Mouse (Mus musculus): ENCODE data around the gene Napsa. TPM values are rescaled to one million over a fixed set of nuclear protein-coding genes. Genes with fewer than 3 reads are reported as not detected.

Napsa gene
- 1.1 and 1.7 TPM in 2 replicates for polyA plus RNA-seq (2015; fragmentation: Nextera tagmentation; extraction: Ambion mirVana)

- Histone ChIP-seq H3K36me3 (no peaks in the 10 kb centered on the region), H3K27ac (no peak within 1 kb of the TSS), H3K9me3 (no peaks in the 10 kb centered on the region), H3K9ac (no peak within 1 kb of the TSS), H3K4me1 (replicated peaks) (no peaks in the 10 kb centered on the region), H3K4me2 (no peak within 1 kb of the TSS), H3K4me3 (no peak within 1 kb of the TSS), H3K27me3 (0 out of 2 replicates have a peak, but pooled peaks cover 11% of the 10 kb centered on the region)
- 28% methylated on average over 7 of the region's 7 CpGs for WGBS
- no peak for ATAC-seq (ENCODE audit: low FRiP score)
These were observed at the start of gene Napsa for GRCm38 (mm10) chr7:44572213-44572701. TSS of gene Napsa (plus strand) at chr7:44572380.

- H3K27me3 ChIP-seq, result peaks cover 73% of the 10 kb centered on the region
- no peak overlapping the region for H3K4me2 ChIP-seq
- H3K27ac ChIP-seq, result no peak overlapping the region
- no peaks in the 10 kb centered on the region for H3K9me3 ChIP-seq
- no peak for ATAC-seq (ENCODE audit: low FRiP score)
- peaks cover 19% of the 10 kb centered on the region for H3K4me1 ChIP-seq (replicated peaks)
- H3K9ac ChIP-seq, result no peak overlapping the region
- no peaks in the 10 kb centered on the region for H3K36me3 ChIP-seq
- 89% methylated on average over 2 of the region's 2 CpGs for WGBS
- no peak overlapping the region for H3K4me3 ChIP-seq
These were observed 49.1 kb upstream of the Napsa start for GRCm38 (mm10) chr7:44523056-44523455.

GRCm38 (mm10) chr7:44524502-44524901 is 47.7 kb upstream of the Napsa start, which contains the start of gene Mybpc2:
TSS of gene Mybpc2 (minus strand) at chr7:44524656.
- Histone ChIP-seq H3K4me1 (replicated peaks) (peaks cover 21% of the 10 kb centered on the region), H3K4me3 (no peak within 1 kb of the TSS), H3K27ac (no peak within 1 kb of the TSS), H3K36me3 (no peaks in the 10 kb centered on the region), H3K9me3 (no peaks in the 10 kb centered on the region), H3K27me3 (peaks cover 87% of the 10 kb centered on the region), H3K4me2 (peak within 1 kb of the TSS; percentile 31), H3K9ac (peak within 1 kb of the TSS; percentile 35; the same call in 1 of the 2 replicates)
- ATAC-seq (ENCODE audit: low FRiP score), result no peak
- 34% methylated on average over 12 of the region's 12 CpGs for WGBS

GRCm38 (mm10) chr7:44525126-44525832 is 46.9 kb upstream of the Napsa start:
- H3K27me3 ChIP-seq, result peaks cover 95% of the 10 kb centered on the region
- no peak overlapping the region for H3K4me3 ChIP-seq
- H3K27ac ChIP-seq, result no peak overlapping the region
- peaks cover 21% of the 10 kb centered on the region for H3K4me1 ChIP-seq (replicated peaks)
- ATAC-seq (ENCODE audit: low FRiP score), result no peak
- H3K4me2 ChIP-seq, result peak overlapping the region; percentile 31
- peak overlapping the region; percentile 35; the same call in 1 of the 2 replicates for H3K9ac ChIP-seq
- WGBS, result 13% methylated on average over 22 of the region's 22 CpGs
- no peaks in the 10 kb centered on the region for H3K36me3 ChIP-seq
- no peaks in the 10 kb centered on the region for H3K9me3 ChIP-seq

- Histone ChIP-seq H3K4me2 (no peak overlapping the region), H3K4me3 (no peak overlapping the region), H3K27ac (no peak overlapping the region), H3K9ac (no peak overlapping the region), H3K4me1 (replicated peaks) (peaks cover 19% of the 10 kb centered on the region), H3K36me3 (no peaks in the 10 kb centered on the region), H3K27me3 (peaks cover 84% of the 10 kb centered on the region), H3K9me3 (no peaks in the 10 kb centered on the region)
- ATAC-seq (ENCODE audit: low FRiP score), result no peak
- WGBS, result 90% methylated on average over 14 of the region's 14 CpGs
These were observed 45.6 kb upstream of the Napsa start for GRCm38 (mm10) chr7:44526414-44527154.

GRCm38 (mm10) chr7:44527483-44528398 is 44.4 kb upstream of the Napsa start:
- Histone ChIP-seq H3K27ac (no peak overlapping the region), H3K27me3 (peaks cover 73% of the 10 kb centered on the region), H3K9ac (peak overlapping the region; percentile 70), H3K4me2 (peak overlapping the region; percentile 72), H3K4me3 (peak overlapping the region; percentile 38), H3K4me1 (replicated peaks) (peaks cover 16% of the 10 kb centered on the region), H3K36me3 (no peaks in the 10 kb centered on the region; the same call in 1 of the 2 replicates), H3K9me3 (no peaks in the 10 kb centered on the region)
- ATAC-seq (ENCODE audit: low FRiP score), result peak; percentile 30; the same call in 1 of the 2 replicates
- 6% methylated on average over 40 of the region's 40 CpGs for WGBS

- peaks cover 15% of the 10 kb centered on the region for H3K4me1 ChIP-seq (replicated peaks)
- H3K9ac ChIP-seq, result no peak overlapping the region
- WGBS, result 60% methylated on average over 5 of the region's 5 CpGs
- H3K4me3 ChIP-seq, result no peak overlapping the region
- H3K27ac ChIP-seq, result no peak overlapping the region
- H3K36me3 ChIP-seq, result peaks cover 14% of the 10 kb centered on the region
- H3K4me2 ChIP-seq, result no peak overlapping the region
- H3K9me3 ChIP-seq, result no peaks in the 10 kb centered on the region
- H3K27me3 ChIP-seq, result peaks cover 55% of the 10 kb centered on the region
- ATAC-seq (ENCODE audit: low FRiP score), result no peak
These were observed 42.7 kb upstream of the Napsa start for GRCm38 (mm10) chr7:44529518-44529917.

GRCm38 (mm10) chr7:44530507-44530906 is 41.7 kb upstream of the Napsa start:
- Histone ChIP-seq H3K4me1 (replicated peaks) (peaks cover 9% of the 10 kb centered on the region), H3K9me3 (no peaks in the 10 kb centered on the region), H3K27me3 (peaks cover 45% of the 10 kb centered on the region), H3K36me3 (peaks cover 24% of the 10 kb centered on the region), H3K9ac (no peak overlapping the region), H3K4me3 (no peak overlapping the region), H3K27ac (no peak overlapping the region), H3K4me2 (no peak overlapping the region)
- ATAC-seq (ENCODE audit: low FRiP score), result no peak
- WGBS, result 86% methylated on average over 3 of the region's 3 CpGs

- WGBS, result 68% methylated on average over 4 of the region's 5 CpGs
- ATAC-seq (ENCODE audit: low FRiP score), result no peak
- Histone ChIP-seq H3K4me3 (no peak overlapping the region), H3K27ac (no peak overlapping the region), H3K4me1 (replicated peaks) (peaks cover 9% of the 10 kb centered on the region), H3K4me2 (no peak overlapping the region), H3K9ac (no peak overlapping the region; the same call in 1 of the 2 replicates), H3K27me3 (peaks cover 38% of the 10 kb centered on the region), H3K36me3 (peaks cover 30% of the 10 kb centered on the region), H3K9me3 (no peaks in the 10 kb centered on the region)
These were observed 41.0 kb upstream of the Napsa start for GRCm38 (mm10) chr7:44531207-44531606.

GRCm38 (mm10) chr7:44531946-44532732 is 40.0 kb upstream of the Napsa start, which contains the start of gene Spib:
TSS of gene Spib (minus strand) at chr7:44532071.
- Histone ChIP-seq H3K36me3 (peaks cover 38% of the 10 kb centered on the region), H3K4me1 (replicated peaks) (peaks cover 9% of the 10 kb centered on the region), H3K27me3 (peaks cover 30% of the 10 kb centered on the region), H3K4me3 (no peak within 1 kb of the TSS), H3K4me2 (no peak within 1 kb of the TSS), H3K9me3 (no peaks in the 10 kb centered on the region), H3K27ac (no peak within 1 kb of the TSS), H3K9ac (no peak within 1 kb of the TSS; the same call in 1 of the 2 replicates)
- ATAC-seq (ENCODE audit: low FRiP score), result no peak
- WGBS, result 90% methylated on average over 4 of the region's 4 CpGs
